Mouse (Mus musculus): ENCODE data around the gene Lrrc27.

GRCm38 (mm10) chr7:139226416-139226815 is 13.6 kb downstream of the Lrrc27 start:
- TF ChIP-seq CTCF (IDR thresholded peaks at IDR 0.05; ENCODE audit: control insufficient read depth, insufficient read depth, insufficient read length) (no peak), MAX (IDR thresholded peaks at IDR 0.05) (no peak), FOSL1 (IDR thresholded peaks at IDR 0.05; ENCODE audit: insufficient read depth, low read length, poor library complexity, severe bottlenecking) (no peak)
